Mouse (Mus musculus): ENCODE measurements around the gene Nt5c3b.

Gene Nt5c3b

DNA sequence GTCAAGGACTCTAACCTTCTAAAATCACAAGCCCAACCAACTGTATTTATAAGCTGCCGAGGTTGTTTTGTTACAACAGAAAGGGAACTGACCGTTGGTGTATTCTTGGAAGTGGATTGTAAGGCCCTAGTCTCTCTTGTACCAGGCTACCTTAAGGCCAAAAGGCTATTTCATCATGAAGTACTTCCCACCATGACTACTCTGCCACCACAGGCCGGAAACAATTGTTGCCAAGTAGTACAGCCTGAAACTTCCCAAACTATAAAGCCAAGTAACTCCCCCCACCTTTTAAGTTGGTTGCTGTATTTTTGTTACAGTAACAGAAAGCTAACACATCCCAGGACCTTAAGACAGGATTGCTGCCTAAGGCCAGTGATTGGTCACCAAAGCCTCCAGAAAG, 14.8 kb downstream of the Nt5c3b start:
- DNase-seq: no peak

DNA sequence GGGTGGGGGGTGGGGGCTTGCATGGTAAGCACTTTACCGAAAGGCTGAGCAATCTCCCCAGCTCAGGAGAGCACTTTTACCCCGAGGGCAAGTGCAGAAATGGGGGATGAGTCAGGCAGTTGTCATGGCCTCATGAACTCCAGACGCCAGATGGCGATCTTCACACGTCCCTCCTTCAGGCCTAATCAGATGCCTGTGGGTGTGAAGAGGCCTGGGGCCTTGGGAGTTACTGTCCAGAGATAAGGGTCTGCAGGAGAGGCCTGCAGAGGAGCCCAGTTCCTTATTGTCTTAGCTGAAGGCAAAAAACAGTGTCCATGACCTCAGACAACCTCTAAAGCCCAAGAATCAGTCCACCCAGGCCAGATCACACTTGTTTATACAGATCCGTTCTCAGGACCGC, 15.8 kb downstream of the Nt5c3b start:
- DNase-seq: peak; percentile 63

DNA sequence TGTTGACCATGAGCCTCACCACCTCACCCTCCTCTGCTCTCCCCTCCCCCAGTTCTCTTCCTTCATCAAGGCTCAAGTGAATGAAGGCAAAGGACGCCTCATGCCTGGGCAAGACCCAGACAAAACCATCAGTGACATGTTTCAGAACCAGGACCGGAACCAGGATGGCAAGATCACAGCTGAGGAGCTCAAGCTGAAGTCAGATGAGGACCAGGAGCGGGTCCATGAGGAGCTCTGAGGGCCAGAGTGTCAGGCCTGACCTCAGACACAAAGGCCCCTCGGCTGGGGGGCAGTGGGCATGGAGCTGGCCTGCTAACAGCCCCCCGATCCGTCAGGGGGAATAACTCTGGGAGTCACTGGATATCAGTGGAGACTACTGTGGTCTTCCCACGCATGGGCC, 17.8 kb downstream of the Nt5c3b start:
- DNase-seq: no peak

DNA sequence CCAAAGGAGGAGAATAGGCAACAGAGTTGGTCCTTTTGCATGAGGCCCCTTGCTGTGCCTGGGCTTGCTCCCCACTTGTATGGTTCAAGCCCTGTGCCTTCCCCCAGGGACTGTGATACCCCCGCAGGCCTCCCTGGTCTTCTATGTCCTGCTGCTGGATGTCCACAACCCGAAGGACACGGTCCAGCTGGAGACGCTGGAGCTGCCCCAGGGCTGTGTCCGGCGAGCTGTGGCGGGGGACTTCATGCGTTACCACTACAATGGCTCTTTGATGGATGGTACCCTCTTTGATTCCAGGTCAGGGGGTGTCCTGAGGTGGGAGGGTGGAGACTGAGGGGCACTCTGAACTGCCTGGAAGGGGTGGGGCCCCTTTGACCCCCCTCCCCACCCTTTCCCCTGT, 20.1 kb downstream of the Nt5c3b start:
- DNase-seq: no peak

DNA sequence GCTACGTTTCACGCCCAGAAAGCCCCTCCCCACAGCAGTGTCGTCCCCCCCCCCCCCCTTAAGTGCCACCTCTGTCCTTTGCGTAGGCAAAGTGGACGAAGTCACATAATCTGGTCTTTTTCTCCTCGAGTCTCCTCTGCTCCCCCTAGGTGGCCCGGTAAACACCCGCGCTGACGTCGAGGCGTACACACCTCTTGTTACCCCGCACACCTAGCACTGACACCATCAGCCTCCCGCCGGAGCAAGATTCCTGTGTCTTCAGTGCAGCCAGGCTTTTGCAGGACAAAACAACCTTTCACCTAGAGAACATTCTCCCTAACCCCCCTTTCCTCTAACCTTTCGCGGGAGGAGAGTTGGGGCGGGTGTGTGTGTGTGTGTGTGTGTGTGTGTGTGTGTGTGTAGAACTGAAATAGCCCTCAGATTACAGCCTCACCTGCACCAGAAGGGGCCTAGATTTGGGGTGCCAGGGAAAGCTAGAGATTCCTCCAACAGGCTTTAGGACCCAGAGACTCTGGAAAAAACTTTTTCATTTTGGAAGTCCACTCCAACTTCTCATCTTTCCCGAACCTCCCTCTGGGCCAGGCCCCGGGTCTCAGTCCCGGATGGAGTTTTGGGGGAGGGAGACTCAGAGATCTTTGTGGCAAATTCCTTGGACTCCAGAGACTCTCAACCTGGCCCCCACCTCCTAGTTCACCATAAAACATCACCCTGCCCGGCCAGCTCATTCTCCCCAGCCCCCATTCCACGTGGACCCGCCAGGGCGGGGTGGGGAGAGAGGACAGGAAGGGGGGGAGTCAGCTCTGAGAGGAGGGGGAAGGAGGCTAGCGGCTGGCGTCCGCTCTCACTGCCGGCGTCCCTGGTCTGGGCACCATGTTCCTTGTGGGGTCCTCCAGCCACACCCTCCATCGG, 26.4 kb downstream of the Nt5c3b start, which contains the start of gene Fkbp10:
Gene Fkbp10 (plus strand): TSS at position 784 of the 909 bp plus-strand sequence.
- no peak for DNase-seq

DNA sequence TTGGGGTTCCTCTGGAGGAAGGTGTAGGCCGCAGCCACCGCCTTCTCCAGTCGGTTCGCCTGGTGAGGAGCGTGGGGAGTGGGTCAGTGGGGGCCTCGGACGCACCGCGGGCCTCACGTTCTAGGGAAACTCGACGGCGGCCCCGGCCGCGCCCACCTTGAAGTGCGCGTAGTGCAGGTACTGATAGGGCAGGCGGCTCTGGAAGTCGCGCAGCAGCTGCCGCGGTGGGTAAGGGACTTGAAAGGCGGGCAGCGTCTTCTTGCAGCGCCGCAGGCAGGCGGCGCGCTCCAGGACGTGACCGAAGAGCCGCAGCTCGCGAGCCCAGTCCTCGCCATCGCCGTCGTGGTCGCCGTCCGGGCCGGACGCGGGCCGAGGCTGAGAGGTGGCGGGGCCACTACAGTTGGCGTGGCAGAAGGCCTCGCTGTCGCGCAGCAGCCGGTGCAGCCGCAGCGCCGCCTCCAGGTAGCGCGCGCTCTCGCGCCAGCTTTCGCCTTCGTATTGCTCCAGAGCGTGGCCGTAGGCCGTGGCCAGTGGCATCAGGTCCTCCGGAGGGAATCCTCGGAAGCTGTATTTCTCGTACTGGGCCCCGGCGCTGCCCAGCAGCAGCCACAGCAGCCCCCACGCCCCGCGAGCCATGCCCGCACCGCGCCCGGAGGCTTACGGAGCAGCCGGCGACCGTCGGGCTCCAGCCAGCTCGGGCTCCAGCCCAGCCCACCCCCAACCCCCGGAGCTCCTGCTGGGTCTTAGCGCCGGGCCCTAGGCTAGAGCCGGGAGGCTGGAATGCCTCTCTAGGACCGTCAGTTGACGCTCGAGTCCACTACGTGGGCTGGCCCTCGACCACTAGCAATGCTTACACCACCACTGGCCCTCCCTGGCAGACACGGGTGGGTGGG, 27.3 kb downstream of the Nt5c3b start, which contains the start of gene P3h4:
Gene P3h4 (minus strand): TSS at position 816 of the 893 bp plus-strand sequence.
- DNase-seq: peak; percentile 88

DNA sequence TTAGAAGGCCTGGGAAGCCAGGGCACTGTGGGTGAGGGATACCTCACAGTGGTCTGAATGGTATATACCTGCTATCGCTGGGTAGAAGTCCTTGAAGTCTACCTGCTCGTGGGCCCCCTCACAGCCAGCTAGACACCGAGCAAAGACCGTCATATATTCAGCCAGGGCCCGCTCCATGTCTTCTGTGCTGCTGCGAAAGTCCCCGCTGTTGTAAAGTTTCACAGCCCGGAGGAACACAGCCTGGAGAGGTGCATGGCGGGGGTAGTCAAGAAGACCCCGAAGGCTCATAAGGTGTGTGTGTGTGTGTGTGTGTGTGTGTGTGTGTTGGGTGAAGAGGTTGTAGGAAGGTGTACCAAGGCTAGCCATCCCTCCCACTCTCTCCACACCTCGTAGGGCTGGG, 28.1 kb downstream of the Nt5c3b start:
- DNase-seq: no peak

DNA sequence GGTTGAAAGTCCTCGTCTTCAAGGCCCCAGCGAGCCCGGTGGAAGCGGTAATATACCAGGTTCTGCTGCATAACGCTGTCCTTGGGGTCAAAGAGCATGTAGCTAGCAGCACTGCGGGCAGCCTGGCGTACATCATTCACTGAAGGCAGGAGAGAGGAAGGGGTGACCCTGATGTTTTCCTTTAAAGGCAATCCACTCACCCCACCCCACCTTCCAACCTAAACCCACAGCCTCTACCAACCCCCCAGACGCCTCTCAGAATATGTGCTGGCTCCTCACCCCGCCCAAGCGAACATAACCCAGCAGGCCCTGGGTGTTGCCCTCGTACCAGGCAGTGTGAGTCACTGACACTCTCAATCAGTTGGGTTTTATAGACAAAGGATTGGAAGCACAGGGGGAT, 29.9 kb downstream of the Nt5c3b start:
- DNase-seq: no peak

DNA sequence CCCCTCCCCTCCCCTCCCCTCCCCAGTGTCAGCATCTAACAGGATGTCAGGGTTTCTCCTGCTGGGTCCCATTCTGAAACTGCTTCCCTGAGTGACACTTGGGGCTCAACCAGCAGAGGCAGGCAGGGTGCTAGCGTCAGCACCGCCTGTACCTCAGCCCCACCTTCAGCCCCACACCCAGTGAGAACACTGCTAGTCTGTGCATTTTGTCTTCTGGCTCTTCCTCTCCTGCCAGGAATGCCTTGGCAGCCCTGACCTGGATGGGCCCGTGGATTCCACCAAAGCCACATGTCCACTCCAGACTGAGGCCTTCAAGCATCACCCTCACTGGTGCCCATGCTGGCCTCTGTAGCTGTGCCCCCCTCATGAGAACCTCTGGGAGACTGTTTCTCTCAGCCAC, 31.9 kb downstream of the Nt5c3b start:
- DNase-seq: no peak

DNA sequence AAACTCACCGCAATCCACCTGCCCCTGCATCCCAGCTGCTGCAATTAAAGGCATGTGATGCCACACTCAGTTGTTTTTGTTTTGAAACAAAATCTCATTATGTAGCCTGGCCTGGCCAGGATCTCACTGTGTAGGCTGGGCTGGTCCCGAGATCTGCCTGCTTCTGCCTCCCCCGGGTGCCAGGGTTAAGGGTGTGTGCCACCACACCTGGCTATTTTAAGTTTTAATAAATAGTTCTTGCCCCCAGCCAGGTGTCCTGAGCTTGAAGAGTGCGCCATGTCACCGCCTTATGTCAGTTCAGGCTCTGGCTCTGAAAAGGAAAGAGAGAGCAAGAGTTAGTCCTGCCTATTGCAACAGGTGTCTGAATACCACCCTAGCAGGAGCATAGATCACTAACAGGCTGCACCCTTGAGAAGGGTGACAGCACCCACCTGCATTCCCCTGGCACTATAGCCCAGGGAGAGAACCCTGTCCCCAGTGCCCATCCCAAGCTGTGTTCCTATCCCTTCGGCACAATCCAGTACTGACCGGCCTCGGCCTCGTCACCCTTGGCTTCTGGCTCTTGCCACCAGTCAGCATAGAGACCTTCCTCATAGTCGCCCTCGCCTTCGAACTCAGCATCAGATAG, 32.7 kb downstream of the Nt5c3b start:
- DNase-seq: no peak

DNA sequence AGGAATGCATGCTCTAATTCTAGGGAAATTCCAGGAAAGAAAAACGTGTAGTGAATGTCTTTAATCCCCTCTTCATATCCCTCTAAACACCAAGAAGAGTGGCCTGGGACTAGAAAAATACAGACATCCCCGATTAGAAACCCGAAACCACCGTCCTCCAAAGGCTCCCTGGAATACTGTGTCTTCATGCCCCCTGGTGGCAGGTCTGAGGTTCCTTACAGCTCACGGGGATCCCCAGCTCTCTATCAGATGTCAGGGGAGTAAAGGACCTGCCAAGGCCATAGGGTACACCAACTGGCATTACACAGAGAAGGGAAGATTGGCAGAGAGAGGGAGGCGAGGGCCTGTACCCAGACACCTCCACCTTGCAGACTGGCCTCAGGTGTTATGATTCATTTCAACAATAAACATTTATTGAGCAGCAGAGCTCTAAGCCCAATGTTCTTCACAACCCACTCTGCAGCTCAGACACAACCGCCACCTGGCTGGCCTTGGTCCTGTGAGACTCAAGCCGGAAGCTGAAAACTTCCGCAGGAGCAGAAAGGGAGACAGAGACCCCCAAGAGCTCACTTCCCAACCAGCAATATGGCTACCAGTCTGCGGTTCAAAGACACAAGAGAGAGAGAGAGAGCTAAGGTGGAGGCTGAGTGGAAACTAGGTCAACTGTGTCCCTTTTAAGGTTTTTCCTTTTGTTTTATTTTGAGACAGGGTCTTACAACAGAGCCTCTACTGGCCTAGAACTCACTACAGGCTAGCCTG, 33.4 kb downstream of the Nt5c3b start:
- peak; percentile 74 for DNase-seq

DNA sequence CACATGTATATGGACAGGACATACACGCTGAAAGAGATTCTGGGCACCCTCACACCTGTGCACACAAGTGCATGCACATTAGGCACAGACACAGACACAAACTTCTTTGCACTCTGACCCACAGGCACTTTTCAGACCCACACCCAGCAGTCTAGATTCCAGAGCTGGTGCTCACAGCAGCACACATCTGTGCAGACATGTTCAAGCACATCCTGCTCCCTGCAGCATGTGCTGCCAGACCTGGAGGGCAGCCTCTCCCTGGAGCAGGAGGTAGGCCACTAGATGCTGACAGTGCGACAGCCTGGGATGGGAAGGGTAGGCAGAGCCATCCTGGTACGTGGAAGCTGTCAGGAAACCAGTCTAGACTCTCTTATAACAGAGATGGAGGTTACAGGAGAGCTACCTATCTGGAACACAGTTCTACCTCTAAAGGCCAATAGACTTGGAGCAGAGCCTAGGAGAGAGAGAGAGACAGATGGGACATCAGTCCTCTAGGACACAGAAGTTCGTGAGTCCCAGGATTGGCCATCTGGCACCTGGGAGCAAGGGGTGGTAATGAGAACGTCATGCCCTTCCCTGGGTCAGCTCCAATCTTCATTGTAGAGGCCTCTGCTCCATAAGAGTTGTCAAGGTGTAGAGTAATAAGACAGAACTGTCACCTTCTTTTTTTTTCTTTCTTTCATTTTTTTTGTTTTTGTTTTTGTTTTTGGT, 34.5 kb downstream of the Nt5c3b start:
- peak; percentile 88 for DNase-seq

DNA sequence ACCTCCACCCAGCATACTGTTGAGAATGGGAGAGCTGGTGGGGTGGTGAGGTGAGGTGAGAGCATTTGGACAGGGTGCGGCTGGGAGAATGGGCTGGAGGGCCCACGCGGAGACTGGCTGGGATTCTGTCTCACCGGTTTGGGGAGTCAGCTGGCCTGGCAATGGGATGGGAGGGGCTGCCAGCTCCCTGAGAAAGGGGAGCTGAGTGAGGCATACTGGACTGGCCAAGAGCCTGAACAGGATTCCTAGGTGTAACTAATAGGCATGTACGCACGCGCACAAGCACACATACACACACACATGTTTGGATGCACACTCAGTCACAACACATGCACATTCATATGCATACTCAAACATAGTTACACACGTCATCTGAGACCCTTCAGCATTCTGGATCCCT, 35.3 kb downstream of the Nt5c3b start:
- DNase-seq: no peak

DNA sequence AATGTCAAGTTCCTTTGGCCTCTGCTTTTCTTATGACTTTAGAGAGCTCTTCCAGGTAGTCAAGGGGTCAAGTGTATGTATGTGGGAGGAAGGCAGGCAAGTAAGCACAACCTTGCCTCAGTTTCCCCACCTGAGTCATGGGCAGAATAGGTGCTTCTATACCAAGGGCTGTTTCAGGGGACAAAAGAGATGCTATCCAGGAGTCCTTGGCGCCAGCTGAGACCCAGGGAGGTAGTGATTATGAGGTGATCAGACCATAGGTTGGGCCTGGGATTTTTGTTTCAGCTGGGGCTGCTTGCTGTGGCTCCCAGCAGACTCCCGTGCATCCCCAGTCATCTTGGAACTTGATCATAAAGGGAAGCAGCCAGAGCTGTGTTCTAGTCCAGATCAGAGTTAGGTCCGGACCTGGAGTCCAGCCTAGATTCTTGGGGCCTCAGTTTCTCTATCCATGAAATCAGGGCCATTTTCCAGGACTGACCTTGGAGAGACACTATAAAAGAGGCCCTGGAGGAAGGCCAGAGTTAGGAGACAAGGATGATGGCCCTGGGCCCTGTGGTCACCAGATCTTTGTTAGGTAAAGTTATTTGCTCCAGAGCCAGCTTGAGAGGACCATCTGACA, 37.0 kb downstream of the Nt5c3b start:
- no peak for DNase-seq

DNA sequence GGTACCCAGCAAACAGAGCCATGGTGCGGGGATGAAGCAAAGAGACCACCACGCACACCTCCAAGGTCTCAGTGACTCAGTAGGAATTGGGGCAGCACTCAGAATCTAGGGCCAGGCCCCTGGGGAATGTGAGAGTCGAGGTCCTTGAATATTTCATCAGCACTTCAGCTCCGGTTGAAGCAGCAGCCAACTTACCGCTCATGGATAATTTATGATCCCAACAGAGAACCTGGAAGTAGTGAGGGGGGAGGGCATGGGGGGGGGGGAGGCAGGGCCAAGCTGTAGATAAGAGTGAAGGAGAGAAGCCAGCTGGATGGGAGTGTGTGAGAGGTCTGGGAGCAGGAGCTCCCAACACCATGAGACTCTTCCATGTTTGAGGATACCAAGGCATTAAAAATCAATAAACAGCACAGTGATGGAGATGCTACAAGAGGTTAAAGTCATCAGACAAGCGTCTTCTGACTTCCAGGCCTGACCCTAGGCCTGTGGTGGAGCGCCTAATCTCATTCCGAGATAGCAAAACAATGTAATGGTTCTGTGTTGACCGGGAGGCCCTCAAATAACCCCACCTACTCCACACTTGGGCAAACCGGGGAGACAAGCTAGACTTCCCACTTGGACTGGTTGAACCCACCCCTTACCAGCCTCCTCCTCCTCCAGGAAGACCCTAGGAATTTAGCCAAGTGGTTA, 38.0 kb downstream of the Nt5c3b start:
- no peak for DNase-seq

DNA sequence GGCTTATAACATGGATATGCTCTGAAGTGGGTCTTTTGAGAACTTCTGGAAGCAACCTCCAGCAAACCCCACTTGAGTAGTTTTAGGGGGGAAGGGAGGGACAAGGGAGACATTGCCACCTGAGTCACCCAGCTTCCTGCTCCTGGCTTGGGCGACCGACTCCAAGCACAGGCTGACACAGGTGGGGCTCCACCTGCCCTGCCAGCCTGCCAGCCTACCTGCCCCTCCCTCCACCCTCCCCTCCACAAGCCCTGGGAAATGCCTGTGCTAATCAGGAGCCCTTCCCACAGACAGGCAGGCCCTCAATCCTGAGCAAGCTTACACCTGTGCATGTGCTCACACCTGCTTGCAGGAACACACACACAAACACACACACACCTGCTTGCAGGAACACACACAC, 38.9 kb downstream of the Nt5c3b start:
- DNase-seq: no peak

DNA sequence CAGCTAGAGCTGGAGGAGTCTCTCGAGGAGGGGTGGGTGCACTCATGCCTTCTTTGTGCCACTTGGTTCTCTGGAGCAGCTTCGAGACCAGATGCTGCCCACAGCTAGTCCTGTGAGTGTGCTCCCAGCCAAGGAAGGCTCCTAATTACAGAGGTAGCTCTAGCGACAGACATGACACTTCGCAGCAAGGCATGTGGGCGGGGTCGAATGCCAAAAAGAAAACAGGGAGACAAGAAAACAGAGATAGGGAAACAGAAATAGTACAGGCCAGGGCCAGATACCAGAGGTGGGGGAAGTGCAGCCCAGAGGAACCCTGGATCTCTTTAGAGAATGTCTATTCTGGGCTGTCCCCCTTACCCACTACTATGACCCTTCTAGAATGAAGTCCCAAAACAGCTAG, 39.4 kb downstream of the Nt5c3b start:
- no peak for DNase-seq

DNA sequence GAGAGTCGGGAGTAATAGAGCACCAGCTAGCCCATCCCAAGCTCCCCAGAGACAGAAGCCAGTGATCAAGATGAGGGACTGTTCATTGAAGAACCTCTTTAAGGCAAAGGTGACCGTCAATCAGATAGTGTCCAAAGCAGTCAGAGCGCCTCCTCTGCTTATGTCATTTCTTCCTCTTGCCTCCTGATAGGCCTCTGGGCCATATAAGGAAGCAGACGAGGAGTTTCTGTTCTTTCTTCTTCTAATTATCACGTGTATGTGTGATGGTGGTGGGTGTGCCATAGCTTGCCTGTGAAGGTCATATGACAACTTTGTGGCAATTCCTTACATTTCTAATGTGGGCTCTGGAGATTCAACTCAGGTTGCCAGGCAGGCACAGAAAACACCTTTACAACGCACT, 40.8 kb downstream of the Nt5c3b start:
- DNase-seq: no peak

DNA sequence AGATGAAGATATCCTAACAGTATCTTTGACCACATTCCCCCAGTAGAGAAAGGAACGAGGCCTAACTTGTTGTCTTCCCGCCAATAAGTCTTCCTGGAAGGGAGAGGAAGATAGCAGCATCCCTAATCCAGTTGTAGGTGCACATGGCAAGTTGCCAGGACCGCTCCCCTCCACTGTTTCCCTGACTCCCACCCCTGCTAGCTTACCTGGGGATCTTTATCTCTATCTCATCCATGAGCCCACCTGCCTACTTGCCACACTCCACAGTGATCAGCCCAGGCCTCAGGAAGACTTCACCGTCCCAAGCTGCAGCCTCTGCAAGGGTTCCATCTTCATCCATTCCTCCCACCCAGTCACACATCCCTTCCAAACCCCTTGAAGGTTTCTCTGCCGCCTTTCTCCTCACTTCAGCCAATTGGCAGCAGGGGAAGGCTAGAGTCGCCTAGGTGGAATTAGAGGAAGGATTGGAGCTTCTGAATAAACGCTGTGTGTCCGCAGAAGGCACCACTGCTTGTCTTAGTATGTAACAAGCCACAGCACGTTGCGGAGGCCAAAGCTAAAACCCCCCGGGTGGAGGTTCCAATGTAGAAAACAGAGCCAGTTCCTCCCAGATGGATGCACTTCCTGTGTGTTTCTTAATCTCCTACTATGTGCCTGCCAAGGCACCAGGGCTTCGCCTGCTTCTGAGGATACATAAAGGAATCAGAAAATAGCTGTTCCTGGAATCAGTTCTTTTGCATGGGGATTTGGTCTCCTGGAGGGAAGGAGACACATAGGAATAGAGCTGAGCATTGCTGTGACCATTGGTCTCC, 41.7 kb downstream of the Nt5c3b start:
- no peak for DNase-seq

DNA sequence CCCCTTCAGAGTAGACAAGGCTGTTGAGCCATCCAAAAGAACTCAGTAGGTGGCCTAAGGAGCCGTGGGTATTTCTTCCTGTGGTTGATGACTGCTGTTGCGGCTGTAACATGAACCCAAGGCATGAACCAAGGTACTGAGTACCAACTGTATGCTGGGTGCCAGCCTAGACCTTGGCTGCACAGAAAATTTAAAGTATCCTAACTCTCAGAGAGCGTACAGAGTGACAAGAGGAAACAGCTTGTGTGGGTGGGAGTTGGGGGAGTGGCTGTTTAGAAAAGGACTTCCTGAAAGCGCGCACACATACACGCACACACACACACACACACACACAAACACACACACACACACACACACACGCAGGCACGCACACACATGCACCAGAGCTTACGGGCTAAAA, 42.3 kb downstream of the Nt5c3b start:
- no peak for DNase-seq

Data from cerebellum, adult 11 months (tissue).